ENCODE assay signal across 15 mouse cellular contexts in the genomic region with DNA sequence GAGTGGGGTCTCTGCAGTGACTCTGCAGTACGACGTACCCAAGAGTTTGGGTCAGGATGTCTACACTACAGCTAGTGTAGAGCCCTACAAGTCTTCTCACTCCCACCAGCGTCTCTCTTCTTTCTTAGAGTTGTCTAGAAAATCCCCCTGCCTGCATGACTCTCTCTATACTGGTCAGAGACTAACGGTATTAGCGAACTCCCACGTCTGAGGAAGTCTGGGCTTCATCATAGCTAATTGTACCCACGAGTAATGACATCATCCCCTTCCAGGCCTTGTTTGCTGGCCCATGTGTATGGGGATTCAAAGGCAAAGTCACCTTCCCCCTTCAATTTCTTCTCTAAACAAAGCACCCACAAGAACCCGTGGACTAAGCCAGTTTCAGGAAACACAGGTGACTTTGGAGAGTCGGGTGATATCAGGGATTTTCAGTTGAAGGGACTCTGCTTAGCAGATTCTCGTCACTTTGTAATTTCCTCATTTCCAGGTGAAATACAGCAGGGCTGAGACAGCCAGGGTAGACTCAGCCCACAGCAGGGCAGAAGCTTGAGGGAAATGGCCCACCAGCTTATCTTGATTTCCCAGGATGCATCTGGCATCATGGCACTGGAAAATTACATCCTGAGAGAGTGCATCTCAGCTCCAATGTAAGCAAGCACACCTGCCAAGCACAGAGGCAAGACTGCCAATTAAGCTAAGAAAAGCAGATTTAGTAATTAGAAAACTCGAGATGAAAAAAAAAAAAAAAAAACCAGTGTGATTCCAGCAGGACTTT.
DNase-seq lines count a peak whose midpoint lies in the region; ATAC-seq and TF ChIP-seq lines count a peak whose summit lies in the region.
"Had no signal": no experiment of that assay in that cellular context is flagged by ENCODE, and none has a peak within 500 bp of the region (broad histone marks: within the 10 kb centered on the region; RNA-seq: fewer than 3 reads in every experiment).

No protein-coding gene starts in this region.

- H3K4me1 ChIP-seq in heart, embryonic 16.5 days (ENCODE audit: control insufficient read depth, insufficient read depth, low read length) = 0 out of 2 replicates have a peak, but pooled peaks cover 4% of the 10 kb centered on the region
- H3K4me1 ChIP-seq in forebrain, embryonic 16.5 days (replicated peaks; ENCODE audit: control insufficient read depth, insufficient read depth, low read length) = peaks cover 5% of the 10 kb centered on the region; the same call in 1 of the 2 replicates
- H3K4me1 ChIP-seq: embryonic facial prominence, embryonic 12.5 days had no signal

- no peak overlapping the region for H3K4me2 ChIP-seq in heart, embryonic 16.5 days (ENCODE audit: low read depth, low read length)
- H3K4me2 ChIP-seq in forebrain, embryonic 16.5 days (ENCODE audit: low read length) = no peak overlapping the region
- H3K4me2 ChIP-seq: embryonic facial prominence, embryonic 12.5 days; limb, embryonic 13.5 days; lung, embryonic 14.5 days had no signal

- H3K36me3 ChIP-seq in heart, embryonic 16.5 days (ENCODE audit: control insufficient read depth, insufficient read depth) = no peaks in the 10 kb centered on the region
- no peaks in the 10 kb centered on the region for H3K36me3 ChIP-seq in forebrain, embryonic 16.5 days (ENCODE audit: control insufficient read depth, insufficient read depth)
- H3K36me3 ChIP-seq: embryonic facial prominence, embryonic 12.5 days; limb, embryonic 13.5 days had no signal

- no peak for DNase-seq in heart, adult 18-20 months
- peak; percentile 1 for DNase-seq in thymus, postnatal 4 days
- DNase-seq in thymus, adult 18-20 months = no peak
- no peak for DNase-seq in gastrocnemius, postnatal 14 days
- no peak for DNase-seq in left cerebral cortex, adult 2 months (ENCODE audit: extremely low spot score in 1 of 2, low spot score in 2 of 2)
- DNase-seq: adrenal gland, postnatal 25 days; cerebellum, adult 18-20 months; kidney, postnatal 10 days; lung, embryonic 14.5 days; right cerebral cortex, adult 18-20 months; thymus, postnatal 14 days had no signal

- WGBS in heart, embryonic 16.5 days = 45% methylated on average over 11 of the region's 11 CpGs
- WGBS in forebrain, embryonic 16.5 days = 45% methylated on average over 11 of the region's 11 CpGs

- no peak for TF ChIP-seq CTCF in left cerebral cortex, adult 2 months (IDR thresholded peaks at IDR 0.05)

- H3K27ac ChIP-seq in heart, embryonic 16.5 days (ENCODE audit: low read length) = no peak overlapping the region
- H3K27ac ChIP-seq in forebrain, embryonic 16.5 days (ENCODE audit: low read length) = peak overlapping the region; percentile 38; the same call in 1 of the 2 replicates
- H3K27ac ChIP-seq in left cerebral cortex, adult 2 months = no peak overlapping the region
- H3K27ac ChIP-seq: embryonic facial prominence, embryonic 12.5 days; limb, embryonic 13.5 days had no signal

- peak; percentile 52; the same call in 1 of the 2 replicates for ATAC-seq in heart, embryonic 16.5 days (replicated peaks; ENCODE audit: extremely low read depth, insufficient read depth, low FRiP score)
- ATAC-seq in forebrain, embryonic 16.5 days = peak; percentile 74

- no peak overlapping the region for H3K4me3 ChIP-seq in heart, embryonic 16.5 days (ENCODE audit: low read length)
- H3K4me3 ChIP-seq in forebrain, embryonic 16.5 days (replicated peaks; ENCODE audit: low read length) = no peak overlapping the region
- H3K4me3 ChIP-seq in left cerebral cortex, adult 2 months = no peak overlapping the region
- H3K4me3 ChIP-seq: embryonic facial prominence, embryonic 12.5 days; limb, embryonic 13.5 days had no signal

- no peak overlapping the region for H3K9ac ChIP-seq in heart, embryonic 16.5 days (ENCODE audit: low read length)
- no peak overlapping the region for H3K9ac ChIP-seq in forebrain, embryonic 16.5 days (replicated peaks; ENCODE audit: low read depth, low read length)
- H3K9ac ChIP-seq: embryonic facial prominence, embryonic 12.5 days; limb, embryonic 13.5 days; lung, embryonic 14.5 days had no signal

- no peaks in the 10 kb centered on the region for H3K9me3 ChIP-seq in heart, embryonic 16.5 days (replicated peaks; ENCODE audit: control insufficient read depth, low read length)
- H3K9me3 ChIP-seq in forebrain, embryonic 16.5 days (ENCODE audit: control insufficient read depth, low read length) = no peaks in the 10 kb centered on the region
- H3K9me3 ChIP-seq: embryonic facial prominence, embryonic 12.5 days; limb, embryonic 13.5 days had no signal

- no peaks in the 10 kb centered on the region for H3K27me3 ChIP-seq in heart, embryonic 16.5 days (ENCODE audit: control insufficient read depth, insufficient read depth, low read length)
- no peaks in the 10 kb centered on the region for H3K27me3 ChIP-seq in forebrain, embryonic 16.5 days (replicated peaks; ENCODE audit: control insufficient read depth, insufficient read depth, low read length)
- H3K27me3 ChIP-seq: embryonic facial prominence, embryonic 12.5 days; limb, embryonic 13.5 days had no signal

- intact Hi-C loops in gastrocnemius, postnatal 14 days (cut with DNase I; ENCODE audit: low total_unique reads) = no loop called here
- intact Hi-C loops in left cerebral cortex, adult 2 months (cut with DNase I) = no loop called here
